Mouse (Mus musculus): ENCODE measurements around the gene Fip1l1. TPM values are rescaled to one million over a fixed set of nuclear protein-coding genes. Genes with fewer than 3 reads are reported as not detected.

Gene Fip1l1
- polyA plus RNA-seq, 1 experiment = 18.6 TPM

- H3K27ac ChIP-seq (ENCODE audit: insufficient read depth, low read length) = no peak overlapping the region
- WGBS = 85% methylated on average over 10 of the region's 10 CpGs
Observed at GRCm38 (mm10) chr5:74610511-74610910, 75.3 kb downstream of the Fip1l1 start.

GRCm38 (mm10) chr5:74612713-74613112, 77.5 kb downstream of the Fip1l1 start:
- no peak for DNase-seq (ENCODE audit: low read depth in 1 of 2, low spot score in 2 of 2)
- no peaks in the 10 kb centered on the region for H3K4me1 ChIP-seq (ENCODE audit: control insufficient read depth, insufficient read depth, insufficient read length)
- H3K4me3 ChIP-seq (ENCODE audit: extremely low read depth, insufficient read depth, insufficient read length) = no peak overlapping the region
- TF ChIP-seq POLR2A (IDR thresholded peaks at IDR 0.05; ENCODE audit: low read depth, low read length) = no peak
- TF ChIP-seq CTCF (IDR thresholded peaks at IDR 0.05; ENCODE audit: extremely low read depth, insufficient read depth, insufficient read length, insufficient replicate concordance) = no peak
- no peaks in the 10 kb centered on the region for H3K27me3 ChIP-seq (ENCODE audit: control insufficient read depth, insufficient read depth, low read length)
- no peak overlapping the region for H3K27ac ChIP-seq (ENCODE audit: insufficient read depth, low read length)
- H3K36me3 ChIP-seq (ENCODE audit: control insufficient read depth, insufficient read depth, low read length) = no peaks in the 10 kb centered on the region
- WGBS = 88% methylated on average over 5 of the region's 5 CpGs

More at GRCm38 (mm10) chr5:74610511-74610910, 75.3 kb downstream of the Fip1l1 start:
- TF ChIP-seq POLR2A (IDR thresholded peaks at IDR 0.05; ENCODE audit: low read depth, low read length) = no peak
- no peak for TF ChIP-seq CTCF (IDR thresholded peaks at IDR 0.05; ENCODE audit: extremely low read depth, insufficient read depth, insufficient read length, insufficient replicate concordance)
- Histone ChIP-seq H3K36me3 (ENCODE audit: control insufficient read depth, insufficient read depth, low read length) (no peaks in the 10 kb centered on the region), H3K4me3 (ENCODE audit: extremely low read depth, insufficient read depth, insufficient read length) (no peak overlapping the region), H3K4me1 (ENCODE audit: control insufficient read depth, insufficient read depth, insufficient read length) (no peaks in the 10 kb centered on the region), H3K27me3 (ENCODE audit: control insufficient read depth, insufficient read depth, low read length) (no peaks in the 10 kb centered on the region)
- DNase-seq (ENCODE audit: low read depth in 1 of 2, low spot score in 2 of 2) = no peak

DNA sequence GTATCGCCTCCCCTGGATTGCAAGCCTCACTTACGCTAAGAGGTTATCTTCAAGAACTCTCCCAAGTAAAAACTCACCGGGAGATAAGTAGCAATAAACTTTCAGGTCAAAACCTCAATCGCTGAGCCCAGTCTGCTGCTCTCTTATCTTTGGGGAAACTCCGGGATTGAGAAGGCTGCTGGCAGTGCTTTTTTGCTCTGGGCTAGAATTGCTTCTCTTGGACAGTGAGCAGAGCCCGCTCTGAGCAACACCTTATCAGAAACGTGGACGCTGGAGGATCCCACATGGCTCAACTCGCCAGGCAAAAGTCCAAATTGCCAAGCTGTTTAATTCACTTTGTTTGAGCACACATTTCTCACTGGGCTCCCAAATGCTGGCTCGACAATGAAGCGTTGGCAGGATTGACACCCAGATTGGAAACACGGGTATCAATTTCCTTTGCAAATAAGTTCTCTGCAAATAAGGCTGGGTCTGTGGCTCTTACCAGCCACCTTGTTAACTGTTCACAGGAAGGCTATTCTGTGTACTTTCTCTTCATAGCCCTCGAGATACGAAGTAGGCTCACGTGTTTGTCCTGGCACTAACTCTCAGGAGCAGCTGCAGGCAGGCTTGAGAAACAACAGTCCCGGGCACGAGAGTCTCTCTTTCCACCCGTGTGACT, 78.4 kb downstream of the Fip1l1 start:
- no peak for TF ChIP-seq CTCF (IDR thresholded peaks at IDR 0.05; ENCODE audit: extremely low read depth, insufficient read depth, insufficient read length, insufficient replicate concordance)
- no peak for TF ChIP-seq POLR2A (IDR thresholded peaks at IDR 0.05; ENCODE audit: low read depth, low read length)
- Histone ChIP-seq H3K4me1 (ENCODE audit: control insufficient read depth, insufficient read depth, insufficient read length) (no peaks in the 10 kb centered on the region), H3K27ac (ENCODE audit: insufficient read depth, low read length) (no peak overlapping the region), H3K4me3 (ENCODE audit: extremely low read depth, insufficient read depth, insufficient read length) (no peak overlapping the region), H3K27me3 (ENCODE audit: control insufficient read depth, insufficient read depth, low read length) (no peaks in the 10 kb centered on the region), H3K36me3 (ENCODE audit: control insufficient read depth, insufficient read depth, low read length) (no peaks in the 10 kb centered on the region)
- 76% methylated on average over 18 of the region's 18 CpGs for WGBS
- no peak for DNase-seq (ENCODE audit: low read depth in 1 of 2, low spot score in 2 of 2)

GRCm38 (mm10) chr5:74617816-74618572, 82.7 kb downstream of the Fip1l1 start:
- Histone ChIP-seq H3K36me3 (ENCODE audit: control insufficient read depth, insufficient read depth, low read length) (no peaks in the 10 kb centered on the region), H3K27ac (ENCODE audit: insufficient read depth, low read length) (no peak overlapping the region), H3K4me1 (ENCODE audit: control insufficient read depth, insufficient read depth, insufficient read length) (no peaks in the 10 kb centered on the region), H3K27me3 (ENCODE audit: control insufficient read depth, insufficient read depth, low read length) (no peaks in the 10 kb centered on the region), H3K4me3 (ENCODE audit: extremely low read depth, insufficient read depth, insufficient read length) (no peak overlapping the region)
- DNase-seq (ENCODE audit: low read depth in 1 of 2, low spot score in 2 of 2) = no peak
- 76% methylated on average over 6 of the region's 13 CpGs for WGBS
- TF ChIP-seq CTCF (IDR thresholded peaks at IDR 0.05; ENCODE audit: extremely low read depth, insufficient read depth, insufficient read length, insufficient replicate concordance) (no peak), POLR2A (IDR thresholded peaks at IDR 0.05; ENCODE audit: low read depth, low read length) (no peak)

- no peak for DNase-seq (ENCODE audit: low read depth in 1 of 2, low spot score in 2 of 2)
- Histone ChIP-seq H3K4me3 (ENCODE audit: extremely low read depth, insufficient read depth, insufficient read length) (no peak overlapping the region), H3K36me3 (ENCODE audit: control insufficient read depth, insufficient read depth, low read length) (no peaks in the 10 kb centered on the region), H3K4me1 (ENCODE audit: control insufficient read depth, insufficient read depth, insufficient read length) (no peaks in the 10 kb centered on the region), H3K27ac (ENCODE audit: insufficient read depth, low read length) (no peak overlapping the region), H3K27me3 (ENCODE audit: control insufficient read depth, insufficient read depth, low read length) (no peaks in the 10 kb centered on the region)
- TF ChIP-seq CTCF (IDR thresholded peaks at IDR 0.05; ENCODE audit: extremely low read depth, insufficient read depth, insufficient read length, insufficient replicate concordance) = no peak
- TF ChIP-seq POLR2A (IDR thresholded peaks at IDR 0.05; ENCODE audit: low read depth, low read length) = no peak
- WGBS = 63% methylated on average over 3 of the region's 3 CpGs
Observed at GRCm38 (mm10) chr5:74618573-74619059, 83.4 kb downstream of the Fip1l1 start.

DNA sequence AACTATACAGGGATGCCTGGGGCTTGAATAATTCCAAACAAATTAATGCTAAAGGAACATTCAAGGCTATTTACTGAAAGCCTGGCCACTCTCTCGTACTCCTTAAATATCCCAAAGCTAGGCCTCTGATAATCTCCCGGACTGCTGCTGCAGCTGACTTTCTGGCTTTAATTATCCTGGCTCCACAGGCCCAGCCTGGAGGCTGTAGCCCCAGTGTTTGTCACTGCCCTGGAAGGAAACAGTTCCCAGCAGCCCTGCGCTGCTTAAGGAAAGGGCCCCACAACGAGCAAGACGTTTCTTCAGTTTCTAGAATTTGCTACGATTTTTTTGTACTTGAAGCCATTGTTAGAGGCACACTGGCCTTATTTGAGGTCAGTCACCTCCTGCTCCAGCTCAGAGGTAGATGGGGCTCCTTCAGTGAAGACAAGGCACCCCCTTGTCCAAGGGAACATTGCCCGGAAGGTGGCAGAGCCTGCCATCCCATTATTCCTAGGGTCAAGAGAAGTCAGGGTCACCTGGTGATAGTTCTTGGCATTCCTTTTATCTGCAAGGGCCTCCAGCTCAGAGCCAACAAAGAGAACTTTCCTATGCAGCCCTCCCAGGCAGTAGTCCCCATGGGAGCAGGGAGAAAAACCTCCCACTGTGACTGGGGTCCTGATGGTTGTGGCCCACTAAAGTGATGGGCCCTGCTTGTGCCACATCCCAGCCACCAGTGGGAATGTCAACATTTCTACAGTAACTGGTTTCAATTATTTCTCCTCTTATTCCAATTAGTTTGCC, 86.6 kb downstream of the Fip1l1 start:
- Histone ChIP-seq H3K27me3 (ENCODE audit: control insufficient read depth, insufficient read depth, low read length) (no peaks in the 10 kb centered on the region), H3K4me3 (ENCODE audit: extremely low read depth, insufficient read depth, insufficient read length) (no peak overlapping the region), H3K4me1 (ENCODE audit: control insufficient read depth, insufficient read depth, insufficient read length) (no peaks in the 10 kb centered on the region), H3K27ac (ENCODE audit: insufficient read depth, low read length) (no peak overlapping the region), H3K36me3 (ENCODE audit: control insufficient read depth, insufficient read depth, low read length) (no peaks in the 10 kb centered on the region)
- no peak for DNase-seq (ENCODE audit: low read depth in 1 of 2, low spot score in 2 of 2)
- 91% methylated on average over 7 of the region's 7 CpGs for WGBS
- TF ChIP-seq POLR2A (IDR thresholded peaks at IDR 0.05; ENCODE audit: low read depth, low read length) (no peak), CTCF (IDR thresholded peaks at IDR 0.05; ENCODE audit: extremely low read depth, insufficient read depth, insufficient read length, insufficient replicate concordance) (no peak)

Data from spleen, adult 2 months (tissue).